Mouse (Mus musculus): Measurements from ENCODE around the gene Gm49361. TPM values are rescaled to one million over a fixed set of nuclear protein-coding genes. Genes with fewer than 3 reads are reported as not detected.
"Not testable (repeated sequence)": the region's sequence is repeated elsewhere in the genome, so short reads cannot be mapped to it uniquely, and the experiment has no call there.

The Gm49361 gene
- total and polyA plus RNA-seq, 2 experiments from 2014 or later = not detected

DNA sequence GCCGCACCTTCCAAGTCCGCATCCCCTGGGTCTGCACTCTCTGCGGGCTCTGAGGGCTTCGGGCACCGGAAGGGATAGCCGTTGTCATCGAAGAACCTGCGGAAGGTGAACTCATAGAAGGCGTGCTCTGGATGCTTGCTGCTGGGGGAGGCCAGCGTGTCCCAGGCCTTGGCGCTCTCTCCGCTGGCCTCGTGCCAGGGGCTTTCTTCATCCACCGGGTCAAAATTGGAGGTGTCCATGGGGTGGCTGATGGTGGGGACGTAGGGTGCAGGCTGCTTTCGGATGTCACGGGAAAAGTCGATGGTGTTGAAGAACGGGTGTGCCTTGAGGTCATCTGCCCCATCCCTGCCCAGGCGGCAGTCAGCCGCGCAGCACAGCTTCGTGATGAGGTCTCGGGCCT lies 54.6 kb downstream of the Gm49361 start:
- ATAC-seq (ENCODE audit: insufficient read depth, low read depth) (no peak), DNase-seq (ENCODE audit: low spot score) (no peak)
- 86% methylated on average over 24 of the region's 24 CpGs for WGBS
- Histone ChIP-seq H3K4me3 (ENCODE audit: low read depth, low read length) (no peak overlapping the region), H3K9me3 (replicated peaks; ENCODE audit: control insufficient read depth, low read length) (no peaks in the 10 kb centered on the region), H3K36me3 (replicated peaks; ENCODE audit: control insufficient read depth, insufficient read depth, low read length) (peaks cover 69% of the 10 kb centered on the region), H3K4me2 (ENCODE audit: low read depth, low read length) (no peak overlapping the region), H3K27ac (ENCODE audit: low read depth) (no peak overlapping the region), H3K27me3 (ENCODE audit: control insufficient read depth, insufficient read depth, low read length) (no peaks in the 10 kb centered on the region), H3K4me1 (ENCODE audit: control insufficient read depth, insufficient read depth) (no peaks in the 10 kb centered on the region), H3K9ac (replicated peaks; ENCODE audit: low read depth, low read length) (no peak overlapping the region)
- TF ChIP-seq EP300 (IDR thresholded peaks at IDR 0.05; ENCODE audit: low read depth) (no peak), CTCF (IDR thresholded peaks at IDR 0.05; ENCODE audit: low read depth) (no peak)

DNA sequence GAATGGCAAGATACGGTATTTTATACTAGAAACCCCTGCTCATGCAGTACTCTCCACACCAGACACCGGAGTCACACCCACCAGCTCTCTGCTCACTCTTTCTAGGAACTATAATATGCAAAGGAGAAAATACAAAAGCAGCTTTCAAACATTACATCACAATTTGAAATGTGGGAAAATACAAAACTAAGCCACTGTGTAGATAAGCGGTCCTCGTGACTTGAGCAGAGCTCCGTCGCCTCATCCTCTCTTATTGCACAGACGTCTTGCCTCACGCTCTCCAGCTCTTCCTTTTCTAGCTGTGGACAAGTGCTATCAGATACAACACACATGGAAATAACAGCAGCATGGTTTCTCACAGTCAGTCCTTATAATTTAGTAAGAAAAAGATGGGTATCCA lies 55.2 kb downstream of the Gm49361 start:
- H3K4me2 ChIP-seq (ENCODE audit: low read depth, low read length) = no peak overlapping the region
- H3K9ac ChIP-seq (replicated peaks; ENCODE audit: low read depth, low read length) = no peak overlapping the region
- H3K9me3 ChIP-seq (replicated peaks; ENCODE audit: control insufficient read depth, low read length) = no peaks in the 10 kb centered on the region
- no peaks in the 10 kb centered on the region for H3K27me3 ChIP-seq (ENCODE audit: control insufficient read depth, insufficient read depth, low read length)
- H3K27ac ChIP-seq (ENCODE audit: low read depth) = no peak overlapping the region
- no peak overlapping the region for H3K4me3 ChIP-seq (ENCODE audit: low read depth, low read length)
- 71% methylated on average over 8 of the region's 8 CpGs for WGBS
- no peaks in the 10 kb centered on the region for H3K4me1 ChIP-seq (ENCODE audit: control insufficient read depth, insufficient read depth)
- H3K36me3 ChIP-seq (replicated peaks; ENCODE audit: control insufficient read depth, insufficient read depth, low read length) = peaks cover 63% of the 10 kb centered on the region
- no peak for DNase-seq (ENCODE audit: low spot score)
- TF ChIP-seq CTCF (IDR thresholded peaks at IDR 0.05; ENCODE audit: low read depth) = no peak
- no peak for TF ChIP-seq EP300 (IDR thresholded peaks at IDR 0.05; ENCODE audit: low read depth)
- ATAC-seq (ENCODE audit: insufficient read depth, low read depth) = no peak

DNA sequence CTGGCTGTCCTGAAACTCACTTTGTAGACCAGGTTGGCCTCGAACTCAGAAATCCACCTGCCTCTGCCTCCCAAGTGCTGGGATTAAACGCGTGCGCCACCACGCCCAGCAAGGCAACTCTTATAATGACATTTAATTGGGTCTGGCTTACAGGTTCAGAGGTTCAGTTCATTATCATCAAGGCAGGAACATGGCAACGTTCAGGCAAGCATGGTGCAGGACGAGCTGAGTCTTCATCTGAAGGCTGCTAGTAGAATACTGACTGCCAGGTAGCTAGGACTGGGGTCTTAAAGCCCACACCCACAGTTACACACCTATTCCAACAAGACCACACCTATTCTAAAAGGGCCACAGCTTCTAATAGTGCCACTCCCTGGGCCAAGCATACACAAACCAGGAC lies 57.8 kb downstream of the Gm49361 start:
- H3K9ac ChIP-seq (replicated peaks; ENCODE audit: low read depth, low read length); H3K27ac ChIP-seq (ENCODE audit: low read depth); H3K4me3 ChIP-seq (ENCODE audit: low read depth, low read length); H3K4me2 ChIP-seq (ENCODE audit: low read depth, low read length); ATAC-seq (ENCODE audit: insufficient read depth, low read depth); DNase-seq (ENCODE audit: low spot score); H3K9me3 ChIP-seq (replicated peaks; ENCODE audit: control insufficient read depth, low read length); H3K4me1 ChIP-seq (ENCODE audit: control insufficient read depth, insufficient read depth); H3K27me3 ChIP-seq (ENCODE audit: control insufficient read depth, insufficient read depth, low read length): not testable (repeated sequence)
- H3K36me3 ChIP-seq (replicated peaks; ENCODE audit: control insufficient read depth, insufficient read depth, low read length) = peaks cover 40% of the 10 kb centered on the region
- 94% methylated on average over 7 of the region's 7 CpGs for WGBS

DNA sequence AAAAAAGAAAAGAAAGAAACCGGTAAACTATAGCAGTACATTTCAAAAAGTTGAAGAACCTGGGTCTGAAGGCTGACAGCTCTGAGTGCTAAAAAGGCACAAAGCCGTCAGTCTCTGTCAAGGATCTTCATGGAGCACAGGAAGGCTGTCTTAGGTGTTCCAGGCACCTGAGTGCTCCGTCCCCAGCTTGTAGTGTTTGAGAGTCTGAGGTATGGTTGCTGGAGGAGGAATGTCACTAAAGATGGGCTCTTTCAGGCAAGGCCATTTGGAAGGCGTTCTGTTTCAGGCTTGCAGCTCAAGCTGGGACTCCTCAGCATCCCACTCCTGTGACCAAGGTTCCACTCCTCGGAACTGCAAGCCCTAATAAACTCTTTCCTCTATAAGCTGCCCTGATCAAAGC lies 58.5 kb downstream of the Gm49361 start:
- Histone ChIP-seq H3K4me2 (ENCODE audit: low read depth, low read length) (no peak overlapping the region), H3K27me3 (ENCODE audit: control insufficient read depth, insufficient read depth, low read length) (no peaks in the 10 kb centered on the region), H3K4me1 (ENCODE audit: control insufficient read depth, insufficient read depth) (no peaks in the 10 kb centered on the region), H3K9ac (replicated peaks; ENCODE audit: low read depth, low read length) (no peak overlapping the region), H3K4me3 (ENCODE audit: low read depth, low read length) (no peak overlapping the region), H3K36me3 (replicated peaks; ENCODE audit: control insufficient read depth, insufficient read depth, low read length) (peaks cover 34% of the 10 kb centered on the region), H3K27ac (ENCODE audit: low read depth) (no peak overlapping the region), H3K9me3 (replicated peaks; ENCODE audit: control insufficient read depth, low read length) (no peaks in the 10 kb centered on the region)
- WGBS = 86% methylated on average over 5 of the region's 5 CpGs
- DNase-seq (ENCODE audit: low spot score) (no peak), ATAC-seq (ENCODE audit: insufficient read depth, low read depth) (no peak)
- TF ChIP-seq EP300 (IDR thresholded peaks at IDR 0.05; ENCODE audit: low read depth) (no peak), CTCF (IDR thresholded peaks at IDR 0.05; ENCODE audit: low read depth) (no peak)

DNA sequence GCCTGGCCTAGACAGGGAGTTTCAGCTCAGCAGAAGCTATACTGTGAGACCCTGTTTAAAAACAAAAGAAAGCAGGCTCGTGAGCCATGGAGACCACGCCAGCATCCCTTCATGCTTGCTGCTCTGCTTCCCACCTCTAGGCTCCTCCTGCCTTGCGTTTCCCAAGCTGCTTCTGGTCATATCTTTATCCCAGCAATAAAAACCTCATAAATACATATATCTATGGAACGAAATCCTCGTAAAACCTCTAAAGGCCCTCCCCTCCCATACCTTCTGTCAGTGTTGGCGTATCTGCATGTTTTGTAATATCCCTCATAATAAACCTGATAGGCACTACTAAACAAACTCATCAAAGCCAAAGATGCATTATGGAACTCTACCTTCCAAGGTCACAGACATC lies 59.3 kb downstream of the Gm49361 start:
- H3K9me3 ChIP-seq (replicated peaks; ENCODE audit: control insufficient read depth, low read length) = no peaks in the 10 kb centered on the region
- WGBS = 90% methylated on average over 6 of the region's 6 CpGs
- no peak for ATAC-seq (ENCODE audit: insufficient read depth, low read depth)
- peaks cover 28% of the 10 kb centered on the region for H3K36me3 ChIP-seq (replicated peaks; ENCODE audit: control insufficient read depth, insufficient read depth, low read length)
- TF ChIP-seq EP300 (IDR thresholded peaks at IDR 0.05; ENCODE audit: low read depth) (no peak), CTCF (IDR thresholded peaks at IDR 0.05; ENCODE audit: low read depth) (no peak)
- no peaks in the 10 kb centered on the region for H3K4me1 ChIP-seq (ENCODE audit: control insufficient read depth, insufficient read depth)
- DNase-seq (ENCODE audit: low spot score) = no peak
- H3K4me2 ChIP-seq (ENCODE audit: low read depth, low read length) = no peak overlapping the region
- H3K4me3 ChIP-seq (ENCODE audit: low read depth, low read length) = no peak overlapping the region
- no peak overlapping the region for H3K27ac ChIP-seq (ENCODE audit: low read depth)
- H3K9ac ChIP-seq (replicated peaks; ENCODE audit: low read depth, low read length) = no peak overlapping the region
- no peaks in the 10 kb centered on the region for H3K27me3 ChIP-seq (ENCODE audit: control insufficient read depth, insufficient read depth, low read length)

DNA sequence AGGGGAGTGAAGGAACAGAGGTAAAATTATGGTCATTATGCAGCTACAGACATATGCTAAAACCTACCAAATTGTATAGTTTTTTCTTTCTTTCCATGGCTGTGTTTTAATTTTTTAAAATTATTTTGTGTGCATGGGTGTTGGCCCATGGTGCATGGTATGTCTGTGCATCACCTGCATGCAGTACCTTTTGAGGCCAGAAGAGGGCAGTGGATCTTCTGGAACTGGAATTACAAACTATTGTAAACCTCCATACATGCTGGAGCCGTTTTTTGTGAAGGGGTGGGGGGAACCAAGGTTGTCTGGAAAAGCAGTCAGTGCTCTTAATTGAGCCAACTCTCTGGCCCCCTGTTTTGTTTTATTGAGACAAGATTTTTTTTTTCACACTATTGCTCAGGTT lies 61.3 kb downstream of the Gm49361 start:
- Histone ChIP-seq H3K27ac (ENCODE audit: low read depth) (no peak overlapping the region), H3K9me3 (replicated peaks; ENCODE audit: control insufficient read depth, low read length) (no peaks in the 10 kb centered on the region), H3K4me2 (ENCODE audit: low read depth, low read length) (no peak overlapping the region), H3K4me3 (ENCODE audit: low read depth, low read length) (no peak overlapping the region), H3K9ac (replicated peaks; ENCODE audit: low read depth, low read length) (no peak overlapping the region), H3K27me3 (ENCODE audit: control insufficient read depth, insufficient read depth, low read length) (no peaks in the 10 kb centered on the region), H3K4me1 (ENCODE audit: control insufficient read depth, insufficient read depth) (no peaks in the 10 kb centered on the region), H3K36me3 (replicated peaks; ENCODE audit: control insufficient read depth, insufficient read depth, low read length) (peaks cover 12% of the 10 kb centered on the region)
- ATAC-seq (ENCODE audit: insufficient read depth, low read depth) (peak; percentile 48; the same call in 1 of the 2 replicates), DNase-seq (ENCODE audit: low spot score) (no peak)
- peak; percentile 91 for TF ChIP-seq CTCF (IDR thresholded peaks at IDR 0.05; ENCODE audit: low read depth)
- no peak for TF ChIP-seq EP300 (IDR thresholded peaks at IDR 0.05; ENCODE audit: low read depth)
- 7% methylated on average over 1 of the region's 1 CpGs for WGBS
